Mouse (Mus musculus): Measurements from ENCODE around the gene Ntn1. TPM values are rescaled to one million over a fixed set of nuclear protein-coding genes. Genes with fewer than 3 reads are reported as not detected.

Gene Ntn1
- total RNA-seq, 1 experiment from 2014 or later = not detected

DNA sequence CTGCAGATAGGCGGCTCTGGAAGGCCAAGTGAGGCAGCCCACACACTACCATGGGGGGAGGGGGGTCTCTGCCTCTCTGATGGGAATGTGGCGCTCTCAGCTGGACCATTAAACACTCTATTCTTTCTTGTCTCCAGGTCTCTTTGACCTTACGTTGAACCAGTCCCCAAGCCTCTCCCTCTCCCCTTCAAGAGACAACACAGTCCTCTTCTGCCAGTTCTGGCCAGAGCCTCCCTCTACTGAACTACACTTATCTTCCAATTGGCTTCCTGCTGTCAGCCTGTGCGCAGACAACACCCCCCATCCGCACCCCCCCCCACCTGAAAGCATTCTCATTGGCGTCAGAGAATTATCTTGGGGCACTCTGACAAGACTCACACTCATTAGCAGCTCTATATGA lies 48.4 kb downstream of the Ntn1 start:
- no peak for ATAC-seq (replicated peaks in 1 of 2; ENCODE audit: insufficient read depth in 1 of 2, low FRiP score in 2 of 2, low TSS enrichment in 1 of 2, low read depth in 1 of 2, poor library complexity in 2 of 2, severe bottlenecking in 2 of 2)

DNA sequence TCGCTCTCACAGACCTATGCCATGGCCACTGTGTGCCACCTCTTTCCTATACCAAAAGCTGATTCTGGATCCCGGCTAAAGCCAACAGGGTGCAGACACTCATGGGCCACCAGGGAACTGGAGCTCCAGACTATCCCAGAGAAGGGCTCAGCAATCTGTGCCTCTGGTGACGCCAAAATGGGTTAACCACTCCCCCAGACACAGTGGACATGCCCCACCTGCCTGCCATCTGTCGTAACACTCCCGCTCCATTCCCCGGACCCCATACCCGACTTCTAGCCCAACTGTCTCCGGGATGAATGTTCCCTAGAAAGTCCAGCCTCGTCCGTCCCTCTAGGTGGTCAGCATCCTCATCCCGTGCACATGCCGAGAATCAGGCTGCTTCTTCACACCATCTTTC lies 51.8 kb downstream of the Ntn1 start:
- ATAC-seq (replicated peaks in 1 of 2; ENCODE audit: insufficient read depth in 1 of 2, low FRiP score in 2 of 2, low TSS enrichment in 1 of 2, low read depth in 1 of 2, poor library complexity in 2 of 2, severe bottlenecking in 2 of 2) = no peak

DNA sequence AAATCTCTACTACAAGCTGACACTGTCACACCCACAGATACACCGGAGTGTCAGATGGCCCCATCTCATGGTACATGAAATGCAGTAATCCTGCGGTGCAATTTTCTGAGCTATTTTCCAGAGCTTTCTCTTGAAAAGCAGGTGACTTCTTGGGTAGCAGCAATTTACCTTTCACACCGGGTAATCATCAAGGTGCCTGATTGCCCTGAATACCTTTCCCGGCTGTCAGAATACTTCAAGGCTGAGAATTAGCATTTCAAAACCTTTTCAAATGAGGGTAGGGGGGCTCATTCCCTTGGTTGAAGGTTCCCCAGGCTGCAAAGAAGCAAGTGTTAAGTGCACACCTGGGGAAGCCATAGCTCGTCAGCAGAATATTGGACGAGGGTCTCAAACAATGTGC lies 52.5 kb downstream of the Ntn1 start:
- ATAC-seq (replicated peaks in 1 of 2; ENCODE audit: insufficient read depth in 1 of 2, low FRiP score in 2 of 2, low TSS enrichment in 1 of 2, low read depth in 1 of 2, poor library complexity in 2 of 2, severe bottlenecking in 2 of 2) = no peak

DNA sequence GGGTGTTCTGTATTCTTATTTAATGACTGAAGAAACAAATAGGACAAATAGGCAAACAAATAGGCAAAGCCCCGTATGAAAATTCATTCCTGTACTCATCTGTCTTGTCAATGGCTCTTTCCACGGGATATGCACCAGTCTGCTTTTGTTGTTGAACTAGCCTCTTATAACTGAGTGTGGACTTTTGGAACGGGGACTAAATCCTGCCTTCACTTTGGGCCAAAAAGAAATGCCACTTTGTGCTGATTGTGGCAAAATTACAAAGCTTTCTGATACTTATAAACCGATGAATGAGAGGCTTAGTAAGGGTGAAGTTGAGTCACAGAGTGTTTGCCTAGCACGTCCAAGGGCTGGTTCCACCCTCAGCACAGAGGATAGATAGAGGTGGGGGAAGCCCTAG lies 53.1 kb downstream of the Ntn1 start:
- ATAC-seq (replicated peaks in 1 of 2; ENCODE audit: insufficient read depth in 1 of 2, low FRiP score in 2 of 2, low TSS enrichment in 1 of 2, low read depth in 1 of 2, poor library complexity in 2 of 2, severe bottlenecking in 2 of 2) = no peak

DNA sequence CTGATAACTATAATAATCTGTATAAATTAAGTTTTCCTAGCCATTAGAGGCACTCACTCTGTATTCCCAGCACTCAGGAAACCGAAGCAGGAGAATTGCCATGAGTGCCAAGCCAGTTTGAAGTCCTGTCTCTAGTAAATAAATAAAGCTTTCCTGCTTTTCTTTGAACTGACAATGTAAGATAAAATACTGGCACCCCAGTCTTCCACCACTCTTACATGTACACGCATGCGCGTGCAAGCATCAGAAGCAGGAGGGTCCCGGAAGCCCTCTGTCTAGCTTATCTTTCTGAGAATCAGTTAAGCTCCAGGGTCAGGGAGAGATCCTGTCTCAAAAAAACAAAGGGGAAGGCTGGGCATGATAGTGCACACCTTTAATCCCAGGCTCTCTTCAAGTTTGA lies 54.5 kb downstream of the Ntn1 start:
- no peak for ATAC-seq (replicated peaks in 1 of 2; ENCODE audit: insufficient read depth in 1 of 2, low FRiP score in 2 of 2, low TSS enrichment in 1 of 2, low read depth in 1 of 2, poor library complexity in 2 of 2, severe bottlenecking in 2 of 2)

DNA sequence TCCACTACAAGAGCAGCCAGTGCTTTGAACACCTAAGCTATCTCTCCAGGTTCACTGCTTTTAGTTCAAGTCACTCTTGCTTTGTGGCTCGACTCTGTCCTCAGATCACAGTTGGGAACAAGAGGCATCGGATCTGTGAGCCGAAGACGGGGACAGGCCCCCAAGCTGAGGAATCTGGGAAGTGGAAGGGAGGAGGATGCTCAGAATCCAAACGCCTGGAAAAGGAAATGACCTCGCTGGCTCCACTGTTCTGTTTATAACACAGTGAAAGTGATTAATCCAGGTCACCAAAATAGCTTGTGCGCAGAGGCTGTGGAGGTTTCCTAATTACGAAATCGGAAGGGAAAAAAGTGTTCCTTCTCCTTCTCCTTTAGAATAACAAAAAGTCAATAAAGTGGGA lies 56.4 kb downstream of the Ntn1 start:
- no peak for ATAC-seq (replicated peaks in 1 of 2; ENCODE audit: insufficient read depth in 1 of 2, low FRiP score in 2 of 2, low TSS enrichment in 1 of 2, low read depth in 1 of 2, poor library complexity in 2 of 2, severe bottlenecking in 2 of 2)

DNA sequence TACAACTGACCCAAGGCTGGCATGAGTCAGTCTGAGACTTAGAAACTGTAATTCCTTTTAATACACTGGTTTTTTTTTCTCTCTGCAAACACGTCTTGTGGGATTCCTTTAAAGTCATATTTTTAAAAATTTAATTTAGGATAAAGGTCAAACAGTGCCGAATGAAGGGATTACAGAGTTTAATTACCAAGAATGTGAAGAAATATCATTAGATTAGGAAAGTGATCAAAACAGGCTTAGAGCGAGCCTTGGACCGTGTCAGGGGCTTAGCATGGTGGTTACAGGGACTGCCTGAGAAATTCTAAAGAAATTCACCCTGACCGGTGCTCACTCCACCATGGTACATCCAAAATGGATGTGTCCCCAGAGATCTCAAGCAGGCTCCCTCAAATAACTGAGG lies 57.9 kb downstream of the Ntn1 start:
- ATAC-seq (replicated peaks in 1 of 2; ENCODE audit: insufficient read depth in 1 of 2, low FRiP score in 2 of 2, low TSS enrichment in 1 of 2, low read depth in 1 of 2, poor library complexity in 2 of 2, severe bottlenecking in 2 of 2) = no peak

DNA sequence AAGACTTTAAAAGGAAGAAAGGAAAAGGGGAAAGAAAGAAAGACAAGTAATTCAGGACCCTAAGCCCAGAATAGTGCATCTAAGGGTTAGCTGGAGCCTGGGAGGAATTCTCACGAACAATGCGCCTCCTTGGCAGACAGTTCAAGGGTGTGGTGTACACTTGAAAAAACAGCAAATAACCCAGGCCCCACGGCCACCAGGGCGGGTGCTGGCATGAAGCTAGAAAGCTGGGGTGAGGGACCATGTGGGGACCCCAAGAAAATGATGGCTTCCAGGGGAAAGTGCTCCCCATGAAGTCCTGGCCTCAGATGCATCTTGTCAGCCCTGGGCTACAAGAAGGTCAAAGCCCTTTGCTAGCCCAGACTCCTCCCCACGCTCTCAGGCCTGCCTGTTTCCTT lies 58.6 kb downstream of the Ntn1 start:
- ATAC-seq (replicated peaks in 1 of 2; ENCODE audit: insufficient read depth in 1 of 2, low FRiP score in 2 of 2, low TSS enrichment in 1 of 2, low read depth in 1 of 2, poor library complexity in 2 of 2, severe bottlenecking in 2 of 2) = no peak

DNA sequence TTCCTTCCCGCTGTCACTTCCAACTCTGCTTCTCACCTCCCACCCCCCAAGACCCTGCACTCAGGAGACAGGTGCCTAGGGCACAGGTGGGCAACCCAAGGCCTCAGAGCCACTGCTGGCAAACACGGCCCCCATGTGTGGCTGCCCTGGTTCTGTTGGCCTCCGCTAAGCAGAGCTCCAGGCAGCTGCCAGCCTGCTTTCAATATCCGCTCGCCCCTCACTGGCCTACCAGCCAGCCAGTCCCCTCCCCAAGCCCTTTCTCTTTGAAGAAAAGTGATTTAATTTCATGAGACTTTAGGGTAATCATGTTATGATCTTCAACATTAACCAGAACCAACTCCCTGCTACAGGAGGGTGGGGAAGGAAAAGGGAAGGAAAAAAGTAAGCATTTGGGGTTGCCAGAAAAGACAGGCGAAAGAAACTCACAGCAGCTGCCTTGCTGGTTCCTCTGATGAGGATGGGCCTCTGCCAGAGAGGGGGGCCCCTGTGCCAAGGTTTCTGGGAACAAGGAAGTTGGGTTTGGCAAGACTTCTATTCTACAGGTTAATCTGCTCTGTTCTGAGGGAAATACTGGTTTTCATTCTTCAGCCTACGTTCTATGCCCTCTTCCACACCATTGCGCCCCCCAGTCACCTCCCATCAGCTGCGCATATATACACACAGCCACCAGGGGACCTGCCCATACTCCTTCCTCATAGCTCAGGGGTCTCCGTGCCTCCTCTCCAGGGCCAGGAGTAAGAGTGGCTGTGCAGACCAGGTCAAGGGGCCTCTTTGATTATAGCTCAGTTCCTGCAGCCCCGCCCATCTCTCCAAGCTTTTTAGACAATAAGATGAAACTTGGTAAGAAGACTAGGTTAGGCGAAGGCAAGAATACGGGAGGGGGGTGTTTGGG lies 59.3 kb downstream of the Ntn1 start:
- peak; percentile 47 to 75 for ATAC-seq (replicated peaks in 1 of 2; ENCODE audit: insufficient read depth in 1 of 2, low FRiP score in 2 of 2, low TSS enrichment in 1 of 2, low read depth in 1 of 2, poor library complexity in 2 of 2, severe bottlenecking in 2 of 2)

DNA sequence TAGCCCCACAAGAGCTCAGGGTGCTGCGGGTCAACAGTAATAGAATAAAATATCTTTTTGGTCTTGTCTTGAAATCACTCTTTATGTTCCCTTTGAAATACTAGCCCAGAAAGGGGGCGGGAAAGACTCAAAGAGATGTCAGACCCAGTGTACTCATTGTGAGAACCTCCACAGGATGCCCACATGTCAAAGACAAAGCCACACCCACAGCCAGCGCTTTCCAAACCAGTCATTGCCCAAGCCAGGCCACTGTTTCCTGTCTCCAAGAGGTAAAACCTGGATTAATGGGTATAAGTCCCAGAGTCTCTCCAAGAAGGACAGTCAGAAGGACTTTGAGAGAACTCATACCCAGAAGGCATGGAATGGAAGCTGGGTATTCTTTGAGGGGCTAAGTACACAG lies 60.3 kb downstream of the Ntn1 start:
- ATAC-seq (replicated peaks in 1 of 2; ENCODE audit: insufficient read depth in 1 of 2, low FRiP score in 2 of 2, low TSS enrichment in 1 of 2, low read depth in 1 of 2, poor library complexity in 2 of 2, severe bottlenecking in 2 of 2) = no peak

DNA sequence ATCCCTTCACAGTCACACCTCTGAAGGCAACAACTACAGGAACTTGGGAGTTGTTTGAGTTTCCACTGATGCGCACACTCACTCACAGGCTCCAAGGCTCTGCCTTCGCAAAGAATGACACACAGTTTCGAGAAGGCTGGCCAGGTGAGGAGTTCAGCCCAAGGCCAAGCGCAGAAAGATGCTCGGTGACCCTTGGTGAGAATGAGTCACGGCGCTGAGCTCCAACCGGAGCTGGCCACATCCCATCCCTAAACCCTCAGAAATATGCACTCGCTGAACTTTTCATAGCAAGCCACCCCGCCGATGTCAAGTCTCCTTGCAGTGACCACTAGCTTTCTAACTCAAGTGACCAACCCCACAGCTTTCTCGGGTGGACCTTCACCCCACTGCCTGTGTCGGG lies 60.8 kb downstream of the Ntn1 start:
- ATAC-seq (replicated peaks in 1 of 2; ENCODE audit: insufficient read depth in 1 of 2, low FRiP score in 2 of 2, low TSS enrichment in 1 of 2, low read depth in 1 of 2, poor library complexity in 2 of 2, severe bottlenecking in 2 of 2) = no peak

DNA sequence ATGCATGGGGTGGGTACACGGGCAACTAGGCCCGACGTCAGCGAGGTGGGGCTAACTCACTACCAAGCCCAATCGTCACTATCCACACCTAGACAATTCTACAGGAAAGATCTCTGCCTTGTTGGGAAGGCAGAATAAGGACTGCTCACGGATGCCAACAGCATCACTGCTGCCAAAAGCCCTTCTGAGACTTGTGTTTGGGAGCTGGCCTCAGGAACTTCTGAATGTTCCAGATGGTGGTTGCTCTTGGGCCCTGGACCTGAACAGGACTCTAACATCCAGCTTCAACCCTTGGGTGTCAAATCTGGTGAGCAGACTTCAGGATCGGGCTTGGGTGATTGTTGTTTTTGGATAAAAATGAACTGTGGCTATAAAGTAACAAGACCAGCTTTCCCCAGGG lies 61.3 kb downstream of the Ntn1 start:
- ATAC-seq (replicated peaks in 1 of 2; ENCODE audit: insufficient read depth in 1 of 2, low FRiP score in 2 of 2, low TSS enrichment in 1 of 2, low read depth in 1 of 2, poor library complexity in 2 of 2, severe bottlenecking in 2 of 2) = no peak

DNA sequence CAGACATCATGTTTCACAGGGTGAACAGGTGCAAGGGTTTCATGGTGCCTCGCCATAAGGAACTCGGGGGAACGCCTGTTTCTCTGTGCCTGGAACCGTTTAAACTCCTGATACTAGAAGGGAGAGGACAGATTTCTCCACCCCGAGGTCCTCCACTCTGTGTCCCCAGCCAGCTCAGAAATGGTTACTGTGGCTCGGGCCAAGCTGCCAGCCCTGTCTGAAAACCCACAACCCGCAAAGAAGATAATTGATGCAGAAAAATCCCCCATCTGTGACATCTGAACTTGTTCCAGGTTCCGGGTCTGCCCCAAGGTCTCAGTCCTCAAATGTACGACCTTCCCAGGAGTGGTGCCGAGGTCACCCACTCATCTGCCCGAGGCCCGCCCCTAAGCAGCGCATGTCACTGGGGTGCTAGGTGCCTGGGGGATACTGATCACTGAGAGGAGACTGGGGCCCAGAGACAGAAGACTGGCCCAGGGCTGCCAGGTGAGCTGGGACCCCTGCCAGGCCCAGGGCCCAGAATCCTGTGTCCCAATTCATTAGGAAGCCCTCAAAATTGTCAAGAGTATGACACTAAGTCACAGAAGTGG lies 68.9 kb downstream of the Ntn1 start:
- no peak for ATAC-seq (replicated peaks in 1 of 2; ENCODE audit: insufficient read depth in 1 of 2, low FRiP score in 2 of 2, low TSS enrichment in 1 of 2, low read depth in 1 of 2, poor library complexity in 2 of 2, severe bottlenecking in 2 of 2)

DNA sequence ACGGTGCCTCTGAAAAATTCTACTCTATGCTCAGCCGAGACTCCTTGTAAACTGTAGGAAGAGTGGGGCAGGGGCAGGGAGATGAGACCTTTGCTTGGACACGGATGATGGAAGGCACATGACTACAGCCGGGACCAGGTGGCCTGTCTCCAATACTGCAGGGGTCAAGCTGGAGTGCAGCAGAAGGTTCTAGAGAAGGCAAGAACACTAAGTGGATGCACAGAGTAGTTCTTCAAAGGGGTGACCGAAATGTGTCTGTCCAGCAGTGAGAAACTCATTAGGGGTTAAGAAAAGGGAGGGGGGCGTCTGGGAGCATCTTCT lies 69.5 kb downstream of the Ntn1 start:
- no peak for ATAC-seq (replicated peaks in 1 of 2; ENCODE audit: insufficient read depth in 1 of 2, low FRiP score in 2 of 2, low TSS enrichment in 1 of 2, low read depth in 1 of 2, poor library complexity in 2 of 2, severe bottlenecking in 2 of 2)

DNA sequence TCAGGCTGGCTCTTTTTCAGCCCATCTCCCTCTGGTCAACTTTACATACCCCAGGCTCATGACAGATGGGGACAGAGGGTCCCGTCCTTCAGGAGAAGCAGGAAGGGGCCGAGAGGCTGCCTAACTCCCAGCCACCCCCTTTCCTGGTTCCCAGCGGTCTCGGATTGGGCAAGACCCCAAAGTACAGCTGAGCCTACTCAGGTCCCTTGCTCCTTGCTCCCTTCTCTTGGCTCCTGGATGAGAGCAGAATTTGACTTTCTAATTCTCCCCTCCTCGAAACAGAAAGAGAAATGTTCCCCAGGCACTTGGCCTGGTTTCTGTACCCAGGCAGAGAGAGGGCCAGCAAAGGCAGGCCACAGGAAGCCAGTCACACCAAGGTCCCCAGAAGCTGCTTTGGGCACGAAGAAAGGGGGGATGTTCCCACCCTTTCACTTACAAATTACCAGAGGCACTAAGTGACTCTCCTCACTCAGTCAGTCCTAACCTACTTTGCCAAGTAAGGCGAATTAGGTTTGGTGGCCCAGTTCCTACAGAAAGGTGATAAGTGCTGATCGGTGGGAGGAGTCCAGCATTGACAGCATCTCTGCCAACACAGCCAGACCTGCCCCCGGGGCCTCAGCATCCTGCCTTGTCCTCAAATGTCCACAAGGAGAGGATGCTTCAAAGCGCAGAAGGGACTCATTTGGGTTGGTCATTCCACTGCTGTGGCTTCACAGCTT lies 70.1 kb downstream of the Ntn1 start:
- ATAC-seq (replicated peaks in 1 of 2; ENCODE audit: insufficient read depth in 1 of 2, low FRiP score in 2 of 2, low TSS enrichment in 1 of 2, low read depth in 1 of 2, poor library complexity in 2 of 2, severe bottlenecking in 2 of 2) = no peak

DNA sequence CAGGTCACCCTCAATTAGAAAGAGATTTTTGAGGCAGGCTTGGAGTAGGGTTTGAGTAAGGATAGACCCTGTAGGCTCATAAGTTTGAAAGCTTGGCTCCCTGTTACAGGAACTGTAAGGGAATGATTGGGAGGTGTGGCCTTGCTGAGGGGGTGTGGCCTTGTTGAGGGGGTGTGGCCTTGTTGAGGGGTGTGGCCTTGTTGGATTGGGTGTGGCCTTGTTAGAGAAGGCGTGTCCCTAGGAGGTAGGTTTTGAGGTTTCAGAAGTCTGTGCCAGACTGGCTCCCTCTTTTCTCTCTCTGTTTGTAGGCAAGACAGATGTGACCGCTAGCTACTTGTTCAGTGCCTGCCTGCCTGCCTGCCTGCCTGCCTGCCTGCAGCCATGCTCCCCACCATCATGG lies 75.8 kb downstream of the Ntn1 start:
- no peak for ATAC-seq (replicated peaks in 1 of 2; ENCODE audit: insufficient read depth in 1 of 2, low FRiP score in 2 of 2, low TSS enrichment in 1 of 2, low read depth in 1 of 2, poor library complexity in 2 of 2, severe bottlenecking in 2 of 2)

DNA sequence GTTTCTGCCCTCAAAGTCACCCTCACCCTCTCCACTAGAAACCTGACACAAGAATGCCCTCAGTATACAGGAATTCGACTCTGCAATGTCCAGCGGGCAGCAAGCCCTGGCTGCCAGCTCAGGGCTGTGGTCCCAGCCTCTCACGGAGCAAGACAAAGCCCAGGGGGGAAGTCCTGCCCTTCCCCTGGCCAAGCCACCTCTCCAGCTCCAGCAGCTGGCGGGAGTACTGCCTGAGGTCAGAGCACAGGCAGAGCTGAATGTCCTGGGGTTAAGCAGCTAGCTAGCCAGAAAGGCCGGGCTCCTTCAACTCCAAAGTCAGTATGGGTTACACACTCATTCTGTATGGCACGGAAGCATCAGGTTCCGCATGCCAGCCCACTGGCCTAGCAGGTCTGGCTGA lies 79.2 kb downstream of the Ntn1 start:
- no peak for ATAC-seq (replicated peaks in 1 of 2; ENCODE audit: insufficient read depth in 1 of 2, low FRiP score in 2 of 2, low TSS enrichment in 1 of 2, low read depth in 1 of 2, poor library complexity in 2 of 2, severe bottlenecking in 2 of 2)

DNA sequence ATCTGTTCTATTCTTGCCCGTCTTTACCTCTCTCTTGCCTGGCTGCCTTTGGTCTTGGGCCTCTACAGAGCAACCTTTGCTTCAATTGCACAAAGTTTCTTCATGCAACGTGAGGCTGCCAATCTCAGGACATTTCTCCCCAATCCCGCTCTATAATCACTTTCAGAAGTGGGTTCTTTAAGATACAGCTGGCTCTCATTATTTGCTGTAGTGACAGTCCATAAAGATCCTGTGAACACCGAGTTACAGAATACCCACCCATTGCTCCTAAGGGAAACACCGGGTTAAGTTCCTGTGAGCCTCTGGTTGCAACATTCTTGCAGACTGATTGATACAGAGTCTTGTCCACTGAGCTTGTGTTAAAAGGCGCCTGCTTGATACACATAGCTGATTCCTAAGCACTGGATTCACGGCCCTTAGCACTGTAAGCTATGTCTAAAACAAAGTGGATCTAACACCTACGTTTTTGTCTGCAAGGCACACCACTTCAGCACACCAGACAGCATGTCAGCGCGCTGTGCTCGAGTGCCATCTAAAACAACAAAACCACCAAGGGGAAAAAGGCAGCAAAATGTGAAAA lies 85.0 kb downstream of the Ntn1 start:
- no peak for ATAC-seq (replicated peaks in 1 of 2; ENCODE audit: insufficient read depth in 1 of 2, low FRiP score in 2 of 2, low TSS enrichment in 1 of 2, low read depth in 1 of 2, poor library complexity in 2 of 2, severe bottlenecking in 2 of 2)
